Mouse (Mus musculus): ENCODE measurements around the gene Gm13289. TPM values are rescaled to one million over a fixed set of nuclear protein-coding genes. Genes with fewer than 3 reads are reported as not detected.
"Not testable (repeated sequence)": the region's sequence is repeated elsewhere in the genome, so short reads cannot be mapped to it uniquely, and the experiment has no call there.

The Gm13289 gene
- total RNA-seq, 2 experiments from 2014 or later: not detected

DNA sequence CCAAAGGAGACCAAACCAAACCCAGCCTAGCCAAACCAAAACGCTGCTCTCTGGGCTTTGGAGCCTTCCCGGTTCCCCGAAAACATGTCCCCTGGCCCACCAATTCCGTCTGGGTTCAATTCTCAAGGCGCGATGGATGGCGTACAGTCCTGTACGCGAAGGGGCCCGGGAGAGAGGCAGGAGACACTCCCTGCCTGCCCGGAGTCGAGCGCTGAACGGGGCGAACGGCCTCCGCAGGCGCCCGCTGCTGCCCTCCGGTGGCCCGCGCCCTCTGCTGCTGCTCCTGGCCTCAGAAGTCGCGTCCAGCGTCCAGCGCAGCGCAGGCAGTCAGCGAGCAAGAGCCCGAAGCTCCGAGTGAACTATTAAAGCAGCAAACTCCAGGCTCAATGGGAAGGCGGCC lies 5.6 kb downstream of the Gm13289 start:
- not testable (repeated sequence) for DNase-seq (ENCODE audit: low spot score in 2 of 2)

DNA sequence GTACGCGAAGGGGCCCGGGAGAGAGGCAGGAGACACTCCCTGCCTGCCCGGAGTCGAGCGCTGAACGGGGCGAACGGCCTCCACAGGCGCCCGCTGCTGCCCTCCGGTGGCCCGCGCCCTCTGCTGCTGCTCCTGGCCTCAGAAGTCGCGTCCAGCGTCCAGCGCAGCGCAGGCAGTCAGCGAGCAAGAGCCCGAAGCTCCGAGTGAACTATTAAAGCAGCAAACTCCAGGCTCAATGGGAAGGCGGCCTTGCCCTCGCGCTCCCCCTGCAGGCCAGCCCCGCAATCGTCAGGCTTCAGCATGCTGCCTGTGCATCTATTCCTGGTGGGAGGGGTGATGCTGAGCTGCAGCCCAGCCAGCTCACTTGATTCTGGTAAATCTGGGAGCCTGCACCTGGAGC lies 8.7 kb downstream of the Gm13289 start, which contains the start of gene Gm13276:
TSS of gene Gm13276 (plus strand) at position 301 of the 400 bp plus-strand sequence.
- DNase-seq (ENCODE audit: low spot score in 2 of 2): not testable (repeated sequence)

DNA sequence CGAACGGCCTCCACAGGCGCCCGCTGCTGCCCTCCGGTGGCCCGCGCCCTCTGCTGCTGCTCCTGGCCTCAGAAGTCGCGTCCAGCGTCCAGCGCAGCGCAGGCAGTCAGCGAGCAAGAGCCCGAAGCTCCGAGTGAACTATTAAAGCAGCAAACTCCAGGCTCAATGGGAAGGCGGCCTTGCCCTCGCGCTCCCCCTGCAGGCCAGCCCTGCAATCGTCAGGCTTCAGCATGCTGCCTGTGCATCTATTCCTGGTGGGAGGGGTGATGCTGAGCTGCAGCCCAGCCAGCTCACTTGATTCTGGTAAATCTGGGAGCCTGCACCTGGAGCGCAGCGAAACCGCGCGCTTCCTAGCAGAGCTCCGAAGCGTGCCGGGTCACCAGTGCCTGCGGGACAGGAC lies 11.7 kb downstream of the Gm13289 start, which contains the start of gene Gm13277:
TSS of gene Gm13277 (plus strand) at position 231 of the 400 bp plus-strand sequence.
- DNase-seq (ENCODE audit: low spot score in 2 of 2): peak; percentile 20 to 52

DNA sequence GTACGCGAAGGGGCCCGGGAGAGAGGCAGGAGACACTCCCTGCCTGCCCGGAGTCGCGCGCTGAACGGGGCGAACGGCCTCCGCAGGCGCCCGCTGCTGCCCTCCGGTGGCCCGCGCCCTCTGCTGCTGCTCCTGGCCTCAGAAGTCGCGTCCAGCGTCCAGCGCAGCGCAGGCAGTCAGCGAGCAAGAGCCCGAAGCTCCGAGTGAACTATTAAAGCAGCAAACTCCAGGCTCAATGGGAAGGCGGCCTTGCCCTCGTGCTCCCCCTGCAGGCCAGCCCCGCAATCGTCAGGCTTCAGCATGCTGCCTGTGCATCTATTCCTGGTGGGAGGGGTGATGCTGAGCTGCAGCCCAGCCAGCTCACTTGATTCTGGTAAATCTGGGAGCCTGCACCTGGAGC lies 14.5 kb downstream of the Gm13289 start, which contains the start of gene Gm13278:
TSS of gene Gm13278 (plus strand) at position 301 of the 400 bp plus-strand sequence.
- not testable (repeated sequence) for DNase-seq (ENCODE audit: low spot score in 2 of 2)

DNA sequence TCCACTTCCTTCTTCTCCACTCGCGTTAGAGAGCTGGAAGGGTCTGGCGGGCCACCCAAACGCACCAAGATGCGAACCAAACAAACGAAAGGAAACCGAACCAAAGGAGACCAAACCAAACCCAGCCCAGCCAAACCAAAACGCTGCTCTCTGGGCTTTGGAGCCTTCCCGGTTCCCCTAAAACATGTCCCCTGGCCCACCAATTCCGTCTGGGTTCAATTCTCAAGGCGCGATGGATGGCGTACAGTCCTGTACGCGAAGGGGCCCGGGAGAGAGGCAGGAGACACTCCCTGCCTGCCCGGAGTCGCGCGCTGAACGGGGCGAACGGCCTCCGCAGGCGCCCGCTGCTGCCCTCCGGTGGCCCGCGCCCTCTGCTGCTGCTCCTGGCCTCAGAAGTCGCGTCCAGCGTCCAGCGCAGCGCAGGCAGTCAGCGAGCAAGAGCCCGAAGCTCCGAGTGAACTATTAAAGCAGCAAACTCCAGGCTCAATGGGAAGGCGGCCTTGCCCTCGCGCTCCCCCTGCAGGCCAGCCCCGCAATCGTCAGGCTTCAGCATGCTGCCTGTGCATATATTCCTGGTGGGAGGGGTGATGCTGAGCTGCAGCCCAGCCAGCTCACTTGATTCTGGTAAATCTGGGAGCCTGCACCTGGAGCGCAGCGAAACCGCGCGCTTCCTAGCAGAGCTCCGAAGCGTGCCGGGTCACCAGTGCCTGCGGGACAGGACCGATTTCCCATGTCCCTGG lies 17.4 kb downstream of the Gm13289 start, which contains the start of gene Gm13275:
TSS of gene Gm13275 (plus strand) at position 552 of the 740 bp plus-strand sequence.
- peak; percentile 51 to 63 for DNase-seq (ENCODE audit: low spot score in 2 of 2)

DNA sequence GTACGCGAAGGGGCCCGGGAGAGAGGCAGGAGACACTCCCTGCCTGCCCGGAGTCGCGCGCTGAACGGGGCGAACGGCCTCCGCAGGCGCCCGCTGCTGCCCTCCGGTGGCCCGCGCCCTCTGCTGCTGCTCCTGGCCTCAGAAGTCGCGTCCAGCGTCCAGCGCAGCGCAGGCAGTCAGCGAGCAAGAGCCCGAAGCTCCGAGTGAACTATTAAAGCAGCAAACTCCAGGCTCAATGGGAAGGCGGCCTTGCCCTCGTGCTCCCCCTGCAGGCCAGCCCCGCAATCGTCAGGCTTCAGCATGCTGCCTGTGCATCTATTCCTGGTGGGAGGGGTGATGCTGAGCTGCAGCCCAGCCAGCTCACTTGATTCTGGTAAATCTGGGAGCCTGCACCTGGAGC lies 20.4 kb downstream of the Gm13289 start, which contains the start of gene Gm13279:
TSS of gene Gm13279 (plus strand) at position 301 of the 400 bp plus-strand sequence.
- DNase-seq (ENCODE audit: low spot score in 2 of 2): not testable (repeated sequence)

DNA sequence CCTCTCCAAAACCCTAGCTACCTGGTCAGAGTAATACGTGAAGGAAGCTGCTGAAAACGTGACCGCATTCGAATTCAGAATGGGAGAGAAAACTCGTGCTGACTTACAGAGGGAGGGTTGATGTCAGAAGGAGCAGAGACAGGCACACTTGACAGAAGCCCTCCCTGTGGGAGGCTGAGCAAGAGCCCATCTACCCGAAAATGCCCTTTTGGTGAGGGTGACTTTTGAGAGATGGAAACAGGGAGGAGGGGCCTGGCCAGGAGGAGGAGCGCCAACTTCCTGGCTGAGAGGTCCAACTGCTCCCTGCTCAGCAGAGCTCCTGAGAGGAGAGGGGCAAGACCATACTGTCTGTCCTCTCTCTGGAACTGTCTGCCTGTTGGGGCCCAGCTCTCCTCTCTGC lies 22.6 kb downstream of the Gm13289 start, which contains the start of gene Gm13285:
TSS of gene Gm13285 (plus strand) at position 301 of the 400 bp plus-strand sequence.
- DNase-seq (ENCODE audit: low spot score in 2 of 2): not testable (repeated sequence)

DNA sequence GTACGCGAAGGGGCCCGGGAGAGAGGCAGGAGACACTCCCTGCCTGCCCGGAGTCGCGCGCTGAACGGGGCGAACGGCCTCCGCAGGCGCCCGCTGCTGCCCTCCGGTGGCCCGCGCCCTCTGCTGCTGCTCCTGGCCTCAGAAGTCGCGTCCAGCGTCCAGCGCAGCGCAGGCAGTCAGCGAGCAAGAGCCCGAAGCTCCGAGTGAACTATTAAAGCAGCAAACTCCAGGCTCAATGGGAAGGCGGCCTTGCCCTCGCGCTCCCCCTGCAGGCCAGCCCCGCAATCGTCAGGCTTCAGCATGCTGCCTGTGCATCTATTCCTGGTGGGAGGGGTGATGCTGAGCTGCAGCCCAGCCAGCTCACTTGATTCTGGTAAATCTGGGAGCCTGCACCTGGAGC lies 26.2 kb downstream of the Gm13289 start, which contains the start of gene Gm13287:
TSS of gene Gm13287 (plus strand) at position 301 of the 400 bp plus-strand sequence.
- not testable (repeated sequence) for DNase-seq (ENCODE audit: low spot score in 2 of 2)

DNA sequence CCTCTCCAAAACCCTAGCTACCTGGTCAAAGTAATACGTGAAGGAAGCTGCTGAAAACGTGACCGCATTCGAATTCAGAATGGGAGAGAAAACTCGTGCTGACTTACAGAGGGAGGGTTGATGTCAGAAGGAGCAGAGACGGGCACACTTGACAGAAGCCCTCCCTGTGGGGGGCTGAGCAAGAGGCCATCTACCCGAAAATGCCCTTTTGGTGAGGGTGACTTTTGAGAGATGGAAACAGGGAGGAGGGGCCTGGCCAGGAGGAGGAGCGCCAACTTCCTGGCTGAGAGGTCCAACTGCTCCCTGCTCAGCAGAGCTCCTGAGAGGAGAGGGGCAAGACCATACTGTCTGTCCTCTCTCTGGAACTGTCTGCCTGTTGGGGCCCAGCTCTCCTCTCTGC lies 28.5 kb downstream of the Gm13289 start, which contains the start of gene Gm13288:
TSS of gene Gm13288 (plus strand) at position 301 of the 400 bp plus-strand sequence.
- DNase-seq (ENCODE audit: low spot score in 2 of 2): not testable (repeated sequence)

DNA sequence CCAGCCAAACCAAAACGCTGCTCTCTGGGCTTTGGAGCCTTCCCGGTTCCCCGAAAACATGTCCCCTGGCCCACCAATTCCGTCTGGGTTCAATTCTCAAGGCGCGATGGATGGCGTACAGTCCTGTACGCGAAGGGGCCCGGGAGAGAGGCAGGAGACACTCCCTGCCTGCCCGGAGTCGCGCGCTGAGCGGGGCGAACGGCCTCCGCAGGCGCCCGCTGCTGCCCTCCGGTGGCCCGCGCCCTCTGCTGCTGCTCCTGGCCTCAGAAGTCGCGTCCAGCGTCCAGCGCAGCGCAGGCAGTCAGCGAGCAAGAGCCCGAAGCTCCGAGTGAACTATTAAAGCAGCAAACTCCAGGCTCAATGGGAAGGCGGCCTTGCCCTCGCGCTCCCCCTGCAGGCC lies 29.0 kb downstream of the Gm13289 start:
- DNase-seq (ENCODE audit: low spot score in 2 of 2): peak in 1 of 2 experiments; percentile 17

DNA sequence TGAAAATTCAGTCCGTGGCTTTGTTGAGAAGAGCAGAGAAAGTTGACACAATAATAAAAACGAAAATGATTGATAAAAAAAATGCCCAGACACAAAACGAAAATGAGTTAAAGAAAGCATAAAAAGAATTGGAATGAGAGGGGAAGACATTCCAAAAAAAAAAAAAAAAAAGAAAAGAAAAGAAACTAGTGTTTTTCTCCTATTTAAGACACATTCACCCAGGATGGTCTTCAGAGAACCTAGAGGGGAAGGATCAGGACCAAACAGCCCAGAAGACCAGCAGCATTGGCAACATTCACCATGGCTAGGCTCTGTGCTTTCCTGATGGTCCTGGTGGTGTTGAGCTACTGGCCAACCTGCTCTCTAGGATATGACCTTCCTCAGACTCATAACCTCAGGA lies 39.2 kb downstream of the Gm13289 start, which contains the start of gene Ifna7:
TSS of gene Ifna7 (plus strand) at position 301 of the 400 bp plus-strand sequence.
- DNase-seq (ENCODE audit: low spot score in 2 of 2): no peak

DNA sequence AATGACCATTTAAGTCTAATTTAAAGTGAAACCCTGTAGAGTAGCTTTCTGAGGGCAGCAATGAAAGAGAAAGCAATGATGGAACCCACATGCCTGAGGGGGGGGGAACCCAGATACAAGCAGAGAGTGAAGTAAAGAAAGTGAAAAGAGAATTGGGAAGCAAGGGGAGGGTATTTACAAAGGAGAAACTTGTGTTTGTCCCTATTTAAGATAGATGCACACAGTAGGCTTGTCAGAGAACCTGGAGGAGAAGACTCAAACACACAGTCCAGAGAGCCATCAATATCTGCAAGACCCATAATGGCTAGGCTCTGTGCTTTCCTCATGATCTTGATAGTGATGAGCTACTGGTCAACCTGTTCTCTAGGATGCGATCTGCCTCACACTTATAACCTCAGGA lies 42.9 kb downstream of the Gm13289 start, which contains the start of gene Ifna11:
TSS of gene Ifna11 (plus strand) at position 301 of the 400 bp plus-strand sequence.
- no peak for DNase-seq (ENCODE audit: low spot score in 2 of 2)

DNA sequence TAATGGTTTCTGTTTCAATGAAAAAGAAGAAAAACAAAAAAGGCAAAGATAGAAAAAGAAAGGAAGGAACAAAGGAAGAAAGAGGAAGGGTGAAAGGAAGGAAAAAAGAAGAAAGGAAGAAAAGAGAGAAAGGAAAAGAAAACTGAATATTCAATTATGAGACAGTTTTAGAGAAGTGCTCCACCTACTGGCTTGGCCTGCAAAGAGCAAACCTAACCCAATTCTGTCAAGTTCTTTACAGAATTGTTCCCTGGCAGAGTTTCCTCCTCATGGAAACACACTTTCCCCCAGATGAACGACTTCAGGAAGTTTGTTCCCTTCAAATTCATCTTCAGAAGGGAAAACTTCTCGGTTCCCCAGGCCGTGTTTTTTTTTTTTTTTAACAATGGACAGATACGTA lies 46.3 kb downstream of the Gm13289 start:
- DNase-seq (ENCODE audit: low spot score in 2 of 2): no peak

Other genes starting within 250 kb of the Gm13289 start
- gene Ifna15, start 218.7 kb upstream of the Gm13289 start, total RNA-seq (2021): not detected
- gene Ifna14, start 205.1 kb upstream of the Gm13289 start, total RNA-seq (2021): not detected
- gene Ifna9, start 184.5 kb upstream of the Gm13289 start, total RNA-seq (2021): not detected
- not detected for gene Ifna12, start 173.5 kb upstream of the Gm13289 start, total RNA-seq (2021)
- gene C87499, start 142.5 kb upstream of the Gm13289 start, total RNA-seq (2021): not detected
- gene Ifna13, start 132.5 kb upstream of the Gm13289 start, total RNA-seq (2021): not detected
- not detected for gene Ifna16, start 100.0 kb upstream of the Gm13289 start, total RNA-seq (2021)
- not detected for gene Ifna2, start 93.0 kb upstream of the Gm13289 start, total RNA-seq (2021)
- gene Ifnab, start 85.6 kb upstream of the Gm13289 start, total RNA-seq (2021): not detected
- gene Gm26566, start 55.1 kb upstream of the Gm13289 start, total RNA-seq (2021): under 1 TPM in 1 of 2 experiments, not detected in 1; 0.98 TPM
- gene Klhl9, start 54.5 kb upstream of the Gm13289 start, total RNA-seq (2021): 10 to 100 TPM; 81.9 to 94.2 TPM
- not detected for gene Gm13271, start 22.1 kb upstream of the Gm13289 start, total RNA-seq (2021)
- not detected for gene Gm13283, start 16.8 kb upstream of the Gm13289 start, total RNA-seq (2021)
- not detected for gene Gm13290, start 3.1 kb upstream of the Gm13289 start, total RNA-seq (2021)
- gene Gm13272, start 2.9 kb downstream of the Gm13289 start, total RNA-seq (2021): not detected
- not detected for gene Ifnz, start 5.2 kb downstream of the Gm13289 start, total RNA-seq (2021)
- not detected for gene Gm13276, start 8.8 kb downstream of the Gm13289 start, total RNA-seq (2021)
- not detected for gene Gm13277, start 11.7 kb downstream of the Gm13289 start, total RNA-seq (2021)
- gene Gm13278, start 14.6 kb downstream of the Gm13289 start, total RNA-seq (2021): not detected
- gene Gm13275, start 17.6 kb downstream of the Gm13289 start, total RNA-seq (2021): not detected
- gene Gm13279, start 20.5 kb downstream of the Gm13289 start, total RNA-seq (2021): not detected
- under 1 TPM; 0.37 to 0.54 TPM for gene Gm13285, start 22.7 kb downstream of the Gm13289 start, total RNA-seq (2021)
- gene Gm13287, start 26.3 kb downstream of the Gm13289 start, total RNA-seq (2021): not detected
- gene Gm13288, start 28.6 kb downstream of the Gm13289 start, total RNA-seq (2021): not detected
- gene Ifna7, start 39.3 kb downstream of the Gm13289 start, total RNA-seq (2021): not detected
- gene Ifna11, start 43.0 kb downstream of the Gm13289 start, total RNA-seq (2021): not detected
- gene Ifna6, start 50.5 kb downstream of the Gm13289 start, total RNA-seq (2021): not detected
- not detected for gene Ifna5, start 58.6 kb downstream of the Gm13289 start, total RNA-seq (2021)
- not detected for gene Ifna4, start 64.9 kb downstream of the Gm13289 start, total RNA-seq (2021)
- gene Ifna1, start 73.2 kb downstream of the Gm13289 start, total RNA-seq (2021): not detected
- not detected for gene Ifne, start 103.3 kb downstream of the Gm13289 start, total RNA-seq (2021)

All from gastrocnemius, postnatal 4 days (tissue).